Mouse (Mus musculus): ENCODE data around the gene Lcn10.
"Not testable (repeated sequence)": the region's sequence is repeated elsewhere in the genome, so short reads cannot be mapped to it uniquely, and the experiment has no call there.

Gene Lcn10

DNA sequence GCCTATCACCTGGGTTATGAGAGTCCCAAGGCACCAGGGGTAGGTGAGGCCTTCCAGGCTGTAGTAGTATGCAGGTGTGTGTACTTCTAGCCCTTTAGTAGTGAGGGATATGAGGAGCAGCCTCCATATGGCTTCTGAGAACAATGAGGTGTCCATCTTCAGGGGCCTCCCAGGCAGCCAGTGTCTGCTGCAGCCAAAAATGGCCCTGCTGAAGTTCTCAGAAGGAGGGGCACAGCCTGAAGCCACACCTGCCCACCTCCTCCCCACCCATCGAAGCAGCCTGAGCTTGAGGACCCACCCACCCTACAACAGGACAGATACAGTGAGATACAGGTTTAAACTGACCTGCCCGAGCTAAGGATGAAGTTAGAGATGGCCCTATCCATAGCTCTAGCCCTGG lies at the start of gene Lcn10:
TSS of gene Lcn10 (plus strand) at position 301 of the 400 bp plus-strand sequence.
- no peak for DNase-seq

GRCm38 (mm10) chr2:25633616-25634015 lies 48.9 kb upstream of the Lcn10 start:
- DNase-seq = no peak

- DNase-seq = no peak
These were observed 48.5 kb upstream of the Lcn10 start for GRCm38 (mm10) chr2:25634046-25634445.

DNA sequence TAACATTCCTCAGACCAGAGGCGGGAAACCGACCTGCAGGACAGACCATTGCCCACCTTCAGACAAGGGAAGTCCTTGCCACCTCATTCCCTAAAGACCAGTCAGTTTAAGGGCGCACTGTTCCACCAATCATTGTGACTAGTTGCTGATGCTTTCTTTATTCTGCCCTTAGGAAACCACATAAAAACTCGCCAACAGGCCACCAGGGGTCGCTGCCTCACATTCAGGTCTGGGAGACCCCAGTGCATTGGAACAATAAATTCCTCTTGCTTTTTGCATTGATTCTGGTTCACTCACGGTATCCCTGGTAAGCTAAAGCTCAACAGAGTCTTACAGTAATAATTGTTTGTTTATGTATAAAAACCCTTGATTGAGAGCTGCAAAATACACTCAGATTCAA lies 42.6 kb upstream of the Lcn10 start:
- DNase-seq = peak; percentile 52

DNA sequence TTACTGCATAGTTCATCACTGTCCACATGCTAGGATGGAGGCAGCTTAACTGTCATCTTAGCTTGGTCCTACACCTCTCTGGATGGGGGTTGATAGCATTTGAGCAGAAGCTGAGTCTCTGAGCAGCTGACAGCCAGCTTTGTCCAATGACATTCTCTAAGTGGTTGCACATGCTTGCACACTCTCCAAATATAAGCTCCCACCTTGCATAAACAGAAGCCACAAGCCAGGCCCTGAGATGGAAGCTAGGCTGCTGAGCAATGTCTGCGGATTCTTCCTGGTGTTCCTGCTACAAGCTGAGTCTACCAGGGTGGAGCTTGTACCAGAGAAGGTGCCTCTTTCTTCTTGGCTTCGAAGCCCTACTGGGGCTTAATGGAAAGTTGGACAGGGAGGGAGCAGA lies 29.6 kb upstream of the Lcn10 start, which contains the start of gene Lcn8:
TSS of gene Lcn8 (plus strand) at position 219 of the 400 bp plus-strand sequence.
- DNase-seq = no peak

GRCm38 (mm10) chr2:25654502-25654901 lies 28.0 kb upstream of the Lcn10 start:
- no peak for DNase-seq

DNA sequence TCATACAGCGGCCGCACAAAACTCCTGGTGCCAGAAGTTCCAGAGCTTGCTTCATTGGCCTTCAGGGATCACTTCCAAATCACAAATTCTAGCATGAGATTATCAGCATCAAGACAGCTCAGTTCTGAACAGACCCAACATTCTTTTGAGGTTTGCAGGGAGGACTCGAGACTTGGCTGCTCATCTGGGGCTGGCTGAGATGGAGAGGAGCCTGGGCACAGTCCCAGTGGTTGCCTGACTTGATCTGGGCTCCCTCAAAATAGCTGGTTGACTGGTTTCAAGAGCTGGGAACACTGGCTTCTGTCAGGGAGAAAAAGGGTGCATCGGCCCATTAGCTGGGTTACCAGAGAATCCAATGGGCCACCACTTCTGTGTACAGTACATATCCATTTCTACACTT lies 25.8 kb upstream of the Lcn10 start:
- DNase-seq = peak; percentile 31

GRCm38 (mm10) chr2:25657246-25657645 lies 25.3 kb upstream of the Lcn10 start:
- no peak for DNase-seq

- no peak for DNase-seq
These were observed 24.9 kb upstream of the Lcn10 start, which contains the start of gene Lcn5 for GRCm38 (mm10) chr2:25657652-25658051. Gene Lcn5, plus strand, starts transcription at chr2:25657952.

DNA sequence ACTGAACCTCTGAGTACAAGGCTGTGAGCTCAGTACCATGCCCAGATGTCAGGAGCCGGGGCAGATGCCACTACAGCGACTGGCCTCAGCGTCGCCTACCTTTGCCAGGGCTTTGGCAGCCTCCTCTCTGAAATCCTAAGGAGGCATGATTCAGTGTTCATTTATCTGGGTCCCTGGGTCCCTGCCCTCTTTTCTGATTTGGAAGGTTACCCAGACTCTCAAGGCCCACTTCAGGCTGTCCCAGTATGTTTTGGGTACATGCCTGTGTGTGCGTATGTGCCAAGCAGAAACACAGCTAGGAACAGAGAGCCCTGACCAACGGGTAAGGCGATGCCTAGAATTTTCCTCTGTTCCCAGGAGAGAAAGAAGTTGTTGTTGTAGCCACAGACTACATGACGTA lies 22.2 kb upstream of the Lcn10 start:
- no peak for DNase-seq

- DNase-seq = no peak
These were observed 21.1 kb upstream of the Lcn10 start for GRCm38 (mm10) chr2:25661245-25661970.

- DNase-seq = peak; percentile 59
These were observed 19.0 kb upstream of the Lcn10 start for GRCm38 (mm10) chr2:25663511-25663910.

DNA sequence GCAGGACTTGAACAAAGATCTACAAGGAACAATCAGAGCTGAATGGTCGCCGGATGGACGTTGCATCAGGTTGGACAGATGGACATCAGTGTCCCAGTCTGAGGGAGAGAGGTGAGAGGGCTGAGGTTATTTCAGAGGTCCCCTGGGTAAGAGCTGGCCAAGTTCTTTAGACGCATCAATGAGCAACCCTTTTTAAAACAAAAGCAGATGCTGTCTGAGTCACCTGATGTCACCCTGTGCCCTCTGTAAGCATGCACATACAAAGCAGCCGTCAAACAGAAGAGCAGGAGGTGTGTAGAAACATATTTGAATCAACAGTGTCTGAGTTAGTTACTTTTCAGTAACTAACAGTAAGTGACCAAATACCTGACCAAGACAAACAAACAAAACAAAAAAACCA lies 18.4 kb upstream of the Lcn10 start:
- no peak for DNase-seq

GRCm38 (mm10) chr2:25666516-25666915 lies 16.0 kb upstream of the Lcn10 start:
- no peak for DNase-seq

- no peak for DNase-seq
These were observed 6.0 kb upstream of the Lcn10 start, which contains the start of gene Lcn6 for GRCm38 (mm10) chr2:25676486-25676885. Gene Lcn6, plus strand, starts transcription at chr2:25676786.

GRCm38 (mm10) chr2:25679559-25679958 lies 3.0 kb upstream of the Lcn10 start:
- no peak for DNase-seq

- DNase-seq = no peak
These were observed 4.4 kb downstream of the Lcn10 start for GRCm38 (mm10) chr2:25686941-25687340.

DNA sequence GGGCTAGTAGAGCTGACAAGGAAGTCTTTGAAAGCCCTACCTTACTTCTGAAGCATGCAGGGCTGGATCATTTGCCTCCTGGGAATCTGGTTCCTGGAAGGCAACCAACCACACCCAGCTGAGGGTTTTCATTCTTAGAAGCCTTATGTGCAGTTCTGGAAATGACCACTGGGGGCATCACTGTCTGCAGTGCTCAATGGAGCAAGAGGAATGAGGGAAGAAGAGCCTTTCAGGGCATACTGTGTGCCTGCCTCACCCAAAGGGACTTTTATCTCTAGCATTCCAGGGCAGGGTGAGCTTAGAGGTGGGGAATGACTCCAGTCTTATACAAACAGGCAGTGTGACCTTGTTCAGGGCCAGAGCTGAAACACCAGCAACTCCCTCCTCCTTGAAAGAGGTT lies 12.1 kb downstream of the Lcn10 start:
- DNase-seq = peak; percentile 77

DNA sequence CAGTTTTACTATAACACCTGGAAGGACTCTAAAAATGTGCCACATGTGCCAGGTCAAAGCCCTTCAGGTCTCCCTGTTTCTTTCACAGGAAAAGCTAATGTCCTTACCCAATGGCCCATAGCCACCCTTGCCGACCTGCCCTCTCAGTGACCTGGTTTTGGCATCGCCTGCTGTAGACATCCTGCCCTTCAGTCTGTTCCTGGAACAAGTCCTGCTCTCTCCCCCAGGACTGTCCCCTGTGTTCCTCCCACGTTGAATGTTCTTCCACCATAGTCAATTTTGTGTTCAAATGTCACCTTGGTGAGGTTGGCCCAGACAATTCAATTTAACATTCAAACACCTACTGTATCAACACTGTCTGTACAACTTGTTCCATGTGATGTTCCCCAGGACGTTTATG lies 14.4 kb downstream of the Lcn10 start:
- DNase-seq = no peak

- DNase-seq = no peak
These were observed 16.2 kb downstream of the Lcn10 start for GRCm38 (mm10) chr2:25698696-25699095.

DNA sequence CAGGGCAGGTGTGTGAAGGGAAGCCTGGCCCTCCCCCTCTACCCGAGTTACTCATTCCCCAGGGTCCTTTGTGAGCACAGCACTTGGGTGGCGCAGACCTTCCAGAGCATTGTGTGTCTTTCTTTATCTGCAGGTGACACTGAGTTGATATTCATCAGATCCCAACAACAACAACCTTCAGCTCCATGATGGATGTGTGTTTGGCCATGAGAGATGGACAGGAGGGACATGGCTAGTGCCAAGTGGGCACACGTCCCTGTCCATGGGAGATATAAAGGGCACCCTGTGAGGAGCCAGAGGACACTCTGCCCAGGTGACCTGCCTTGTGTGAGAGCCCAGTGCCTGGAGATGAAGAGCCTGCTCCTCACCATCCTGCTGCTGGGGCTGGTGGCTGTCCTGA lies 17.2 kb downstream of the Lcn10 start, which contains the start of gene Obp2a:
TSS of gene Obp2a (plus strand) at position 301 of the 400 bp plus-strand sequence.
- not testable (repeated sequence) for DNase-seq

- DNase-seq = no peak
These were observed 18.5 kb downstream of the Lcn10 start for GRCm38 (mm10) chr2:25701001-25701400.

- DNase-seq = no peak
These were observed 21.2 kb downstream of the Lcn10 start for GRCm38 (mm10) chr2:25703706-25704105.

DNA sequence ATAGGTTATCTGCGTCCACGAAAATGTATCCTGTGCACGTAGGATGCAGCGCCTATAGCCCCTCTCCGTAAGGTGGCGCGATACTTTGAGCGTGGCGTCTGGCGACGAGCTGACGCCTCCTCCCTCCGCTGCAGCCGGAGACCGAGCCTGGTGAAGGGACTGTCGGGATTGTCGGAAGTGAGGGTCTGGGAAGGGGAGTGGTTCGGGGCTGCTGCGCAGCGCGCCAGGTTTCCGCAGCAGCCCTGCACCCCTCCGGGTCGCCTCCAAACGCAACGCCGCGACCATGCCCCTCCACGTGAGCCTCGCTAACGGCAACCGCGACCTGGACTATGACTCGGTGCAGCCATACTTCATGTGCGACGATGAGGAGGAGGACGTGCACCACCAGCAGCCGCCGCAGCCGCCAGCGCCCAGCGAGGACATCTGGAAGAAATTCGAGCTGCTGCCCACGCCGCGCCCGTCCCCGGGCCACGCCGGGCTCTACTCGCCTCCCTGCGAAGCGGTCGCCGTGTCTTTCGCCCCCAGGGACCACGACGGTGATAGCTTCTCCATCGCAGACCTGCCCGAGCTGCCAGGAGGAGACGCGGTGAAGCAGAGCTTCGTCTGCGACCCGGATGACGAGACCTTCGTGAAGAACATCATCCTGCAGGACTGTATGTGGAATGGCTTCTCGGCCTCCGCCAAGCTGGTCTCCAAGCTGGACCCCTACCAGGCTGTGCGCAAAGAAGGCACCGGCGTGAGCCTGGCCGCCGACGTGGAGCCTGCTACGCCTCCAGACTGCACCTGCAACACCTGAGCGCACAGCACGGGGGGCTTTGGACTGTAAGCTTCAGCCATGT lies 24.3 kb downstream of the Lcn10 start, which contains the start of gene Bmyc:
TSS of gene Bmyc (plus strand) at position 97 of the 839 bp plus-strand sequence.
- peak; percentile 76 for DNase-seq

Measured in lung, postnatal 14 days (tissue).